Mouse (Mus musculus) gonadal fat pad, adult 2 months (tissue): ENCODE results near the gene BC037034. TPM values are rescaled to one million over a fixed set of nuclear protein-coding genes. Genes with fewer than 3 reads are reported as not detected.

Experiments
- DNase-seq: peaks from one replicate; pipeline ENCODE4 v3.0.0-alpha.2; 2012; ENCODE audit warnings: low read depth
- polyA plus RNA-seq: library from polyadenylated mRNA; depleted of rRNA; stranded (reverse); fragments of >200 nt; gene quantifications from 2 replicates; pipeline ENCODE4 v1.2.3, GENCODE M21; 2012

The BC037034 gene
- polyA plus RNA-seq, 1 experiment: 74.6 TPM

GRCm38 (mm10) chr5:138262001-138262400 lies 1.8 kb downstream of the BC037034 start:
- no peak for DNase-seq

GRCm38 (mm10) chr5:138260834-138261233 lies 3.0 kb downstream of the BC037034 start:
- no peak for DNase-seq

GRCm38 (mm10) chr5:138260051-138260450 lies 3.8 kb downstream of the BC037034 start:
- DNase-seq: no peak

DNA sequence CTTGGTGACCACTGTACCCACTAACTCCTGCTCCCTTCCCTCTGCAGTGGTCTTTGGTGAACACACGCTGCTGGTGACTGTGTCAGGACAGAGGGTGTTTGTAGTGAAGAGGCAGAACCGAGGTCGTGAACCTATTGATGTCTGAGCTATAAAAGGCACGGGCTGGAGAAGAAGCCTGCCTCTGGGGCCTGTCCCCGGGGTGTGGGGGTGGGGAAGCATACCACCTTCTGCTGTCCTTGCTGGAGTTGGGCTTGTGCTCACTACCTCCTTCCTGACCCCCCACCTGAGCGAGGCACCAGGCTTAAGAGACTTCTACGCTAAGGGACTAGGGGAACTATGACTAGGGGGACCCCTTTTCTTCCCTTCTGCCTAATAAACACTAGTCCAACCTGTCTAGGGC lies 4.8 kb downstream of the BC037034 start:
- no peak for DNase-seq

- no peak for DNase-seq
Observed at GRCm38 (mm10) chr5:138258542-138258941, 5.3 kb downstream of the BC037034 start.

DNA sequence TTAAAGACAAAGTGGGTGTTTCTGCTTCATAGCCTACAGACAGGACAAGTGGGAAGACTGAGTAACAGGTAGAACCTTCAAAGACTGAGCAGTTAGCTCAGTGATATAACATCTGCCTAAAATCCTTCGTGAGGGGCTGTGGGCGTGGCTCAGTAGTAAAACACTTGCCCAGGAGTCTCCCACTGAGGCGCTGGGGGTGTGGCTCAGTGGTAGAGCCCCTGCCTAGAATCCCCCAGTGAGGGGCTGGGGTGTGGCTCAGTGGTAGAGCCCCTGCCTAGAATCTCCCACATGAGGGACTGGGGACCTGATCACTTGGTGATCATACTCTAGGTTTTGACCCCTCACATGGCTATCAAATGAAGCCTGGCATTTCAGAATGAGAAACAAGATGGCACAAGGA lies 5.8 kb downstream of the BC037034 start:
- no peak for DNase-seq

DNA sequence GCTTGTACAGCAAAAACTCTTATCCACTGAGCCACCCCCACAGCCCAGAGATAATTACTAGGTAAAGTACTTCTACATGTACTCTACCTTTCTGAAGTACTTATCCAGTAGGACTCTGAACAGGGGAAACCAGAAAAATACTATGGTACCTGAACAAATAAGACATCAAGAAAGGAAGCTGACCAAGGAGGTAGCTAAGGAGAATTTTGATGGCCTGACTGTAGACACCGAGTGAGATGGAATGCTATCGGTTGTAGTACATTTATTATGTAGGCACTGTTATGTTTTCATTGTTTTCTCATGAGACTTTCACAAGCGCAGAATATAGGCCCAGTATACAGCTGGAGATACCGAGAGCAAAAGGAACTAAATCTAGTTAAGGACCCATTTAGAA lies 6.3 kb downstream of the BC037034 start:
- DNase-seq: no peak

DNA sequence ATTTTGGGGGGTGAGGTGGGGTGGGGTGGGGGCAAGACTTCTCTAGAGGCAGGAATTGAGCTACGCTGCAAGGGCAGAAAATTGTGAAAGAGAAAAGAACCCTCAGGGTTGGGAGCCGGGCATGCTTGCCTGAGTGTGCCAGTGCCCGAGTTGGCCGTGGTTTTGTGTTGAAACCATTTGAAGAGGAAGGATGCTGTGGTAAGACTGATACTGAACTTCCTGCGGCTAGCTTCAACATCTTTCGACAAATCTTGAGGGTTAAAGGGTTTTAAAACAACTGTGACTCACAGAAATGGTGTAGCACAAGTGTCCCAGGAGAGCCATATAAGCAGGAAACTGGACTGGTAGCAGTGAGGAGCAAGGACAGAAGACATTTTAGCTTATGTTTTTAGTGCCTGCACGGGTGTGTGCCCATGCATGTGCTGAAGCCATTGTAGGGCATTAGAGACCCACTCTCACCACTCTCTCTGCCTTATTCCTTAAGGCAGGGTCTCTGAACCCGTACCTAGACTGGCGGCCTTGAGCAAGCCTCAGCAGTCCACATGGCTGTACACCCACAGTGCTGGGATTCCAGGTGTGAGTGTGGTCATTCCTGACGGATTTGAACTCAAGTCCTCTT lies 6.8 kb downstream of the BC037034 start:
- no peak for DNase-seq

GRCm38 (mm10) chr5:138256094-138256467 lies 7.8 kb downstream of the BC037034 start:
- no peak for DNase-seq

GRCm38 (mm10) chr5:138255353-138256093 lies 8.3 kb downstream of the BC037034 start, which contains the start of gene Lamtor4:
TSS of gene Lamtor4 (plus strand) at chr5:138255482.
- DNase-seq: peak; percentile 90

DNA sequence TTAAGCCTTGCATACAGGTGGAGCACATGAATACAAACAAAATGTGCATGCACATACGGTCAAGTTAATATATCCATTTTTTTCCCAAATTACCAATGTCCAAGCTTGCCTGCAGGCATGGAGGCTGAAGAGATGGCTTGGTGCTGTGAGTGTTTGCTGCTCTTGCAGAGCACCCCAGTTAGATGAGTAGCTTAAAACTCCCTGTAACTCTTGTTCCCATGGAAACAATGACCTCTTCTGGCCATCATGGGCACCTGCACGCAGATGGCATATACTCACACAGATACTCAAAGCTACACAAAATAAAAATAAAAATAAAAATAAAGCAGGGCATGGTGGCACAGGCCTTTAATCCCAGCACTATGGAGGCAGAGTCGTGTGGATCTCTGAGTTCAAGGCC lies 10.8 kb downstream of the BC037034 start:
- no peak for DNase-seq

GRCm38 (mm10) chr5:138251144-138251543 lies 12.7 kb downstream of the BC037034 start:
- DNase-seq: no peak

DNA sequence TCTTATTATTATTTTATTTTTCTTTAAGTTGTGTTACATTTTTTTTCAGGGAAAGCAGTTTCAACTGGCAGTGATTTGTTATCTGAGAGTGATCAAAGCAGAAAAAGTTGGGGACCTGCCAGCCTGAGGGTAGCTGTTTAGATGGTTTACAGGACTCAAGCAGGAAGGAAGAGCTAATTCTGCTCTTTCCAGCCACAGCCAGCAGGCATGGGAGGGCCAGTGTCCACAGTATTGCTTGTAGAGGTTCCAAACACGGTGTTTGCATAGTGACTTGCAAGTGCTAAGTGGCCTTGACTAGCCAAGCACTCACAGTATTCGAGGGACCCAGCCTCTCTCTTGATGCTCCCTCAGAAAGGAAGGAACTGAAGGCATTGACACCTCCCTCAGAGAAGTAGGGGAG lies 22.3 kb downstream of the BC037034 start:
- DNase-seq: no peak

- DNase-seq: no peak
Observed at GRCm38 (mm10) chr5:138234224-138234623, 29.6 kb downstream of the BC037034 start.

DNA sequence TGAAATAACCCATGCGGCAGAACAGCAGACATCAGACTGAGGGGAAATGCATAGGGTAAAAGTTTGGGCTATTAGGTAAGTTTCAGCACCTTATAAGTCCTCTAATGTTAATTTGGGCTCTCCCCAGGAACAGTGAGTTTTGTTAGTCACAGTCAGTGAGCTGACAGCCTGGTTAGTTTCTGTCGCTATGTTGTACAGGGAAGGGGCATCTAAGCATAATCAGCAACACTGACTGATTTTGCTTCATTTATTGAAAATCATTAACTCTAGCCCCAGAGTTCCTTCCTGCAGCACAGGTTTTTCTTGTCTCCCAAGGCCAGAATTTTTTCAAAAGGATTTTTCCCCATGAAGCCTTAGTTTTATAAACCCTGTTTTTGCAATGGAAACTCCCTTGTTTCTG lies 30.1 kb downstream of the BC037034 start:
- DNase-seq: no peak

DNA sequence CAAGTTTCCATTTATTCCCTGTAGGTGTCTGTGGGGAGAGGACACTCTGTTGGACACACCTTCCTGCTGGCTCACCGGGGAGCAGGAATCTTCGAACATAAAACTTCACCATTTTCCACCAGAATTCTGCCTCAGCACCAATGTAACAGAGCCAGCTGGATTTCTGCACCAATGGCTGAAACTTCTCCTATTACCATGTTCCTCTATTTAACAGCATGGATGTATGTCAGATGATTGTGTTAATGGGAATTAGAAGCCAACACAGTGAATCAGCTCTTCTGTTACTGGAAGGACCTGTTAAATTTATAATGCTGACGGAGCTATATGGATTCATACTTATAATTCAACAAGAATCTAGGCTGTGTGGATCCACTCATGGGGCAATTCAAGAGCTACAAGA lies 34.3 kb downstream of the BC037034 start:
- DNase-seq: no peak

DNA sequence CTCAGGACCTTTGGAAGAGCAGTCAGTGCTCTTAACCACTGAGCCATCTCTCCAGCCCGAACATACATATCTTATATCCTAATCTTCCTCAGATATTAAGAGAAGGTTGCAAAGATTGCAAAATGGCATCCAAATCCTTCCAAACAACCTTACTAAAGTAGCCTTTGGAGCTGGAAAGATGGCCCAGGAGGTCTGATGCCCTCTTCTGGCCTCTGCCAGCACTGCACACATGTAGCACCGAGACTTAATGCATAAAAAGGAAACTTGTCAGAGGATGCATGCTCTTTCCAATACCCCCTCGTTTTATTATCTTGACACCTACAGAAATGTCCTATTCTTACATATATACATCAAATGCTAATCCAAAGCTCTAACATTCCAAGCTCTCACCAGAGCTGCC lies 35.8 kb downstream of the BC037034 start:
- no peak for DNase-seq

- DNase-seq: no peak
Observed at GRCm38 (mm10) chr5:138227367-138227766, 36.5 kb downstream of the BC037034 start.

- no peak for DNase-seq
Observed at GRCm38 (mm10) chr5:138226491-138226890, 37.3 kb downstream of the BC037034 start.

- no peak for DNase-seq
Observed at GRCm38 (mm10) chr5:138225700-138226099, 38.1 kb downstream of the BC037034 start, which contains the start of gene Nxpe5. TSS of gene Nxpe5 (plus strand) at chr5:138225898.

DNA sequence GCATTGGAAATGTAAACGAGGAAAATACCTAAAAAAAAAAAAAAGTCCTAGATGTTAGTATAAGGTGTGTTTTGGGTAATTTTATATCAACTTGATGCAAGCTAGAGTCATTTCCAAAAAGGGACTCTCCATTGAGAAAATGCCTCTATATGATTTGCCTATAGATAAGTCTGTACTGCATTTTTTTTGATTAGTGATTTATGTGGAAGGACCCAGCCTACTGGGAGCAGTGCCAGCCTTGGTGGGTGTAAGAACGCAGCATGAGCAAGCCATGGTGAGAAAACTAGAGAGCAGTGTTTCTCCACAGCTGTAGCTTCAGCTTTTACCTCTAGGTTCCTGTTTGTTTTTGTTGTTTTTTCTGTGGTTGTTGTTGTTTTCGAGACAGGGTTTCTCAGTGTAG lies 40.5 kb downstream of the BC037034 start:
- no peak for DNase-seq

- no peak for DNase-seq
Observed at GRCm38 (mm10) chr5:138222111-138222510, 41.7 kb downstream of the BC037034 start.

- no peak for DNase-seq
Observed at GRCm38 (mm10) chr5:138219864-138220263, 44.0 kb downstream of the BC037034 start.
